Mouse (Mus musculus) lung, embryonic 14.5 days (tissue): ENCODE results near the gene Skap2. TPM values are rescaled to one million over a fixed set of nuclear protein-coding genes. Genes with fewer than 3 reads are reported as not detected.
A peak's percentile ranks its signal among the peaks of the same experiment; 100 is the strongest.

ENCODE experiments used
- ATAC-seq: fragments of 200-750 bp; cut with Nextera tagmentation; 2 replicates; pipeline ENCODE4 v1.8.0; 2017; ENCODE audit warnings: mild to moderate bottlenecking, moderate TSS enrichment, moderate library complexity; ENCODE audit not compliant: insufficient read depth
- DNase-seq: peaks from one replicate; pipeline ENCODE4 v3.0.0-alpha.2; 2015
- H3K27ac ChIP-seq: fragments of 300-500 bp; sonication (generic); 2 replicates; pipeline ENCODE4 v1.5.1; 2014; ENCODE audit warnings: low read depth, mild to moderate bottlenecking, moderate library complexity
- H3K27me3 ChIP-seq: fragments of 300-500 bp; sonication (generic); 2 replicates; pipeline ENCODE4 v1.6.1; 2014; ENCODE audit warnings: low read length, control low read depth; ENCODE audit not compliant: insufficient read depth
- H3K36me3 ChIP-seq: fragments of 300-500 bp; sonication (generic); 2 replicates; pipeline ENCODE4 v1.6.1; 2014; ENCODE audit warnings: control low read depth; ENCODE audit not compliant: insufficient read depth
- H3K4me1 ChIP-seq: fragments of 300-500 bp; sonication (generic); 2 replicates; pipeline ENCODE4 v1.6.1; 2014; ENCODE audit warnings: antibody characterized with exemption, control low read depth; ENCODE audit not compliant: insufficient read depth
- H3K4me2 ChIP-seq: fragments of 300-500 bp; sonication (generic); 2 replicates; pipeline ENCODE4 v1.6.1; 2014; ENCODE audit warnings: mild to moderate bottlenecking
- H3K4me3 ChIP-seq: fragments of 300-500 bp; sonication (generic); 2 replicates; pipeline ENCODE4 v1.5.1; 2014; ENCODE audit warnings: low read depth, low read length
- H3K9ac ChIP-seq: fragments of 300-500 bp; sonication (generic); 2 replicates; pipeline ENCODE4 v1.6.1; 2014
- H3K9me3 ChIP-seq: fragments of 300-500 bp; sonication (generic); 2 replicates; pipeline ENCODE4 v1.6.1; 2016; ENCODE audit warnings: low read depth, low read length, control low read depth
- CTCF ChIP-seq: IDR thresholded peaks from 2 replicates; pipeline ENCODE4 v1.5.1; 2016; ENCODE audit warnings: antibody characterized with exemption, low read depth
- WGBS: fragments of 180-500 bp; shearing (Covaris S2); extraction: QIAGEN DNeasy Blood & Tissue Kit; methylation state at CpG from one replicate; pipeline ENCODE4 v1.1.7; 2014; 5-methylcytosine and 5-hydroxymethylcytosine counted together
- polyA plus RNA-seq: library from polyadenylated mRNA; unstranded; fragments of >200 nt; fragmentation: Nextera tagmentation; extraction: Ambion mirVana; gene quantifications from 2 replicates; pipeline ENCODE4 v1.2.1, GENCODE M21; 2014

Skap2 gene
- polyA plus RNA-seq, 1 experiment from 2014 or later, result 61.2 TPM

DNA sequence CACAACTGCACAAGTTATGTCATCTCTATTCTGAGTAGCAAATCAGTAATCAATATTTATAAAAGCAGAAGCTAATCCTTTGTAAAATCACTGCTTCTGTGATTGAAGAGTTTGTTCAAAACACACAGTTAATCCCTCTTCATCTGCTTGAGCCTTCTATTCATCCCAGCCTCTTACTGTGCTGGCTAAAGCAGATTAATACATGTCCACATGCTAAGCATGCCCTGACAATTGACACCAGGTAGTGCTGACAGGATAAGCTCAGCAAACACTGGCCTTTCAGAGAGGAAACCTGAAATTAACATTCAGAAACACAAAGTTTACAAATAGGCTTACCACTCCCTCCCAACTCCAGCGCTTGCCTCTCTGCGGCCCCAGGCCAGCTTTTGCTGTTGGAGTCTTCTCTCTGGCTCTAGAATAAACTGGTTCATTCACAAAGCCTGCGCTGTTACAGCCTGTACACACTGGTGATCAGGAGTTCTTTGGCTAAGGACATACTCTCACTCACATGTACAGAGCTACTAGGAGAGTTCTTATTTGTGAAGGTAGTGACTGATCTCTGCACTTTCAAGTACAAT lies 79.2 kb downstream of the Skap2 start:
- Histone ChIP-seq H3K27ac (peak overlapping the region; percentile 30; the same call in 1 of the 2 replicates), H3K36me3 (no peaks in the 10 kb centered on the region), H3K9me3 (no peaks in the 10 kb centered on the region), H3K27me3 (no peaks in the 10 kb centered on the region), H3K4me2 (no peak overlapping the region), H3K4me3 (no peak overlapping the region), H3K9ac (no peak overlapping the region; the same call in 1 of the 2 replicates), H3K4me1 (peaks cover 7% of the 10 kb centered on the region; the same call in 1 of the 2 replicates)
- no peak for TF ChIP-seq CTCF
- WGBS, result 30% methylated on average over 3 of the region's 3 CpGs
- DNase-seq (peak; percentile 51), ATAC-seq (no peak)

GRCm38 (mm10) chr6:51927101-51927500 lies 85.2 kb downstream of the Skap2 start:
- ATAC-seq (no peak), DNase-seq (no peak)
- TF ChIP-seq CTCF, result no peak
- Histone ChIP-seq H3K9me3 (no peaks in the 10 kb centered on the region), H3K36me3 (no peaks in the 10 kb centered on the region), H3K9ac (no peak overlapping the region), H3K4me3 (no peak overlapping the region), H3K4me1 (no peaks in the 10 kb centered on the region), H3K4me2 (no peak overlapping the region), H3K27me3 (no peaks in the 10 kb centered on the region), H3K27ac (no peak overlapping the region)
- 57% methylated on average over 3 of the region's 3 CpGs for WGBS

DNA sequence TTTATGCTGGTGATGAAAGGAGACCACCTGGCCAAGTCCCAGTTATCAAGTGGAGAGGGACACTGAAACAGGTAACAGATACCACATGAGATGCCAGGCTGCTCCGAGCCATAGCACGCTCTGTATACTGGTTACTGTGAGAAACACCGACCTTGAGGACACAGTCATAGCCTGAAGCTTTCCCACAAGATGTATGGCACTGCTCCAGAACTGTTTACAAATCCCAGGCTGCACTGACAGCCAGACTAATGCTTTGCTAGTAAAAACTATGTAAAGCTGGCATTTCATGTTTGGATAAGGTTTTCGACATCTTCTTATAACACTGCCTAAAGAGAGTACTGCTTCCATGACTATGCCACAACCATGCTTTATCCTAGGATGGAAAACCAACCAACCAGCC lies 90.5 kb downstream of the Skap2 start:
- Histone ChIP-seq H3K9ac (no peak overlapping the region), H3K4me1 (no peaks in the 10 kb centered on the region), H3K36me3 (no peaks in the 10 kb centered on the region), H3K27me3 (no peaks in the 10 kb centered on the region), H3K4me2 (no peak overlapping the region), H3K9me3 (no peaks in the 10 kb centered on the region), H3K27ac (no peak overlapping the region), H3K4me3 (no peak overlapping the region)
- no peak for TF ChIP-seq CTCF
- ATAC-seq, result no peak
- peak; percentile 73 for DNase-seq
- 42% methylated on average over 4 of the region's 4 CpGs for WGBS

DNA sequence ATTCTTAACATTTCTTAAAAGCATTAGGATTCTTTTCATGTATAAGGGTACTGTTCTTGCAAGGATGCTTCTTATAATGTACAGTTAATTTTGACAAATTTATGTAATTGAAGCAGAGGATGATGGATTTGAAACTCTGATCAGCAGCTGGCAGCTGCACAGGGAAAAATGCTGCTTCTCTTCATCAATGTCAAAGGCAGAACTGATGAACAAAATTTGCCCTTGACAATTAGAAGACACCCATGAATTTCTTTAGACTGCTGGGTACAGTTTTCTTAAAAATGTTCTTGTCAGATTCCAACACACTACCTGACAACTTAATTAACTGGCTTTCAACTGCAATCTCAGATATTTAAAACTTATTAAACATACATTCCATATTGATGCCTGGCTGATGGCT lies 103.9 kb downstream of the Skap2 start:
- no peak for DNase-seq
- peaks cover 9% of the 10 kb centered on the region for H3K4me1 ChIP-seq

GRCm38 (mm10) chr6:51905659-51906058 lies 106.7 kb downstream of the Skap2 start:
- Histone ChIP-seq H3K36me3 (peaks cover 5% of the 10 kb centered on the region; the same call in 1 of the 2 replicates), H3K9ac (no peak overlapping the region), H3K27ac (peak overlapping the region; percentile 85), H3K9me3 (no peaks in the 10 kb centered on the region), H3K4me3 (no peak overlapping the region), H3K4me2 (no peak overlapping the region), H3K27me3 (no peaks in the 10 kb centered on the region), H3K4me1 (peaks cover 9% of the 10 kb centered on the region)
- ATAC-seq (peak; percentile 96), DNase-seq (peak; percentile 99)
- no peak for TF ChIP-seq CTCF
- 18% methylated on average over 4 of the region's 4 CpGs for WGBS

More for the DNA sequence above, 103.9 kb downstream of the Skap2 start:
- no peaks in the 10 kb centered on the region for H3K27me3 ChIP-seq
- H3K9me3 ChIP-seq, result no peaks in the 10 kb centered on the region
- peaks cover 5% of the 10 kb centered on the region; the same call in 1 of the 2 replicates for H3K36me3 ChIP-seq
- no peak for ATAC-seq
- TF ChIP-seq CTCF, result no peak
- H3K4me2 ChIP-seq, result no peak overlapping the region
- H3K27ac ChIP-seq, result no peak overlapping the region
- H3K4me3 ChIP-seq, result no peak overlapping the region
- no peak overlapping the region for H3K9ac ChIP-seq

DNA sequence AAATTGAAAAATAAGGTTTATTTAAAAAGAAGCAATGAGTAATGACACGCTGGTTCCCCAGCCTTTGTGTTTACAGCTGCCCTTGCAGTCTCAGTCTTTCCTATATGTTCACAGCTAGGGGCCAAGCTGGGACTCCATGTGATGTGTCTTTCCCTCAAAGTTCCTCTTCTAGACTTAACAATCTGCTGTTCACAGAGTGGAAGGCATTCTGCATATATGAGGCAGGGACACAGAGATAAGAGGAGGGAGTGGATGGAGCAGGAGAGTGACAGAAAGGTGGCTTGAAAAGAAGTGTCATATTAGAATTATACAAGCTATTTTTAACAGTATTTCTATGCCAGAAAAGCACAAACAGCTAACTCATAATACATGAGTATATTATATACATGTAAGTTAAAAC lies 110.8 kb downstream of the Skap2 start:
- TF ChIP-seq CTCF, result no peak
- H3K9me3 ChIP-seq, result no peaks in the 10 kb centered on the region
- H3K4me3 ChIP-seq, result no peak overlapping the region
- 50% methylated on average over 1 of the region's 1 CpGs for WGBS
- H3K4me2 ChIP-seq, result no peak overlapping the region
- no peak overlapping the region for H3K27ac ChIP-seq
- H3K27me3 ChIP-seq, result no peaks in the 10 kb centered on the region
- no peaks in the 10 kb centered on the region for H3K36me3 ChIP-seq
- H3K4me1 ChIP-seq, result peaks cover 14% of the 10 kb centered on the region
- ATAC-seq (no peak), DNase-seq (no peak)
- no peak overlapping the region for H3K9ac ChIP-seq

DNA sequence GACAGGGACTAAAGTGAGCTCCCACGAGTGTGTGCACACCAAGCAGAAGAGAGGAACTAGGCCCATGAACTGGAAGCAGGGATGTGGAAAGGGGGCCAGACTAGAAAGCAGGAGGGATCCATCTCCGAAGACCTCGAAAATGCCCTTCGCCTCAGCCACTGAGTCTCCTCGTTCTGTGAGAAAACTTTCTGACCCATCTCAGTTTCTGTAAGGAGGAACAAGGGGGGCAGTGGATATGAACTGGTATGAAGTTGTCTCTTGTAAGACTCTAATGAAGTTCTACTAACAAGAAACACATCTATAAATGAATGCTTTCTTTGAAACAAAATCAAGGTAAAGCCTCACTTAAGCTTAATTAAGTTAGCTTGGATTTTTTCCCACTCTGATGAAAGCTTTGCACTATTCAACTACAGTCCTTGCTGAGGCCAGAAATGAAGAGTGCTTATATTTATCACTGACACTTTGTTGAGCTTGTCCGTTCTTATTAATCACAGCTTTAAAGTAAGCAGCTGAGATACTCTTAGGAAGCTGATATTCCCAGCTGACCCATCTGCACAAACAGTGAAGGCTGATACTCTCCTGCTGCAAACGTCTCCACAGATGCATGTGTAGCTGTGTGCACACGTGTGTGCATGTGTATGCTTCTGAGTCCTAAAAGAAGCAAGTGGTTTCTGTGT lies 113.9 kb downstream of the Skap2 start:
- H3K4me3 ChIP-seq, result no peak overlapping the region
- DNase-seq, result peak; percentile 80
- peaks cover 5% of the 10 kb centered on the region for H3K4me1 ChIP-seq
- no peaks in the 10 kb centered on the region for H3K36me3 ChIP-seq
- H3K9ac ChIP-seq, result no peak overlapping the region
- no peaks in the 10 kb centered on the region for H3K9me3 ChIP-seq
- ATAC-seq, result peak; percentile 79
- 31% methylated on average over 8 of the region's 8 CpGs for WGBS
- no peak for TF ChIP-seq CTCF
- H3K4me2 ChIP-seq, result 0 out of 2 replicates have a peak overlapping the region, but pooled peaks have one; percentile 32
- no peaks in the 10 kb centered on the region for H3K27me3 ChIP-seq
- H3K27ac ChIP-seq, result peak overlapping the region; percentile 83
